Mouse (Mus musculus) limb, embryonic 15.5 days (tissue): ENCODE measurements around the gene Rapsn. TPM values are rescaled to one million over a fixed set of nuclear protein-coding genes. Genes with fewer than 3 reads are reported as not detected.
A peak's percentile ranks its signal among the peaks of the same experiment; 100 is the strongest.
"Not testable (repeated sequence)": the region's sequence is repeated elsewhere in the genome, so short reads cannot be mapped to it uniquely, and the experiment has no call there.

Source experiments
- ATAC-seq: fragments of 200-750 bp; cut with Nextera tagmentation; 2 replicates; pipeline ENCODE4 v1.8.0; 2017; ENCODE audit warnings: low read depth, moderate TSS enrichment; ENCODE audit not compliant: insufficient number of reproducible peaks, low FRiP score, low TSS enrichment
- H3K27ac ChIP-seq: fragments of 300-500 bp; sonication (generic); 2 replicates; pipeline ENCODE4 v1.5.1; 2015; ENCODE audit warnings: moderate library complexity, mild to moderate bottlenecking, inconsistent platforms
- H3K27me3 ChIP-seq: fragments of 300-500 bp; sonication (generic); 2 replicates; pipeline ENCODE4 v1.6.1; 2015; ENCODE audit warnings: inconsistent platforms
- H3K36me3 ChIP-seq: fragments of 300-500 bp; sonication (generic); 2 replicates; pipeline ENCODE4 v1.6.1; 2015; ENCODE audit warnings: inconsistent platforms
- H3K4me1 ChIP-seq: fragments of 300-500 bp; sonication (generic); 2 replicates; pipeline ENCODE4 v1.6.1; 2015; ENCODE audit warnings: inconsistent platforms
- H3K4me2 ChIP-seq: fragments of 300-500 bp; sonication (generic); 2 replicates; pipeline ENCODE4 v1.6.1; 2015; ENCODE audit warnings: mild to moderate bottlenecking, inconsistent platforms
- H3K4me3 ChIP-seq: fragments of 300-500 bp; sonication (generic); 2 replicates; pipeline ENCODE4 v1.5.1; 2015; ENCODE audit warnings: mild to moderate bottlenecking, inconsistent platforms
- H3K9ac ChIP-seq: fragments of 300-500 bp; sonication (generic); 2 replicates; pipeline ENCODE4 v1.6.1; 2015; ENCODE audit warnings: inconsistent platforms
- H3K9me3 ChIP-seq: fragments of 300-500 bp; sonication (generic); 2 replicates; pipeline ENCODE4 v1.6.1; 2016; ENCODE audit warnings: inconsistent platforms
- WGBS: fragments of 180-500 bp; shearing (Covaris S2); methylation state at CpG from one replicate; pipeline ENCODE4 v1.1.7; 2015; 5-methylcytosine and 5-hydroxymethylcytosine counted together
- polyA plus RNA-seq: library from polyadenylated mRNA; unstranded; fragments of >200 nt; fragmentation: Nextera tagmentation; extraction: Ambion mirVana; gene quantifications from 2 replicates; pipeline ENCODE4 v1.2.1, GENCODE M21; 2015

Gene Rapsn
- polyA plus RNA-seq, 1 experiment from 2014 or later, result 16.2 TPM

DNA sequence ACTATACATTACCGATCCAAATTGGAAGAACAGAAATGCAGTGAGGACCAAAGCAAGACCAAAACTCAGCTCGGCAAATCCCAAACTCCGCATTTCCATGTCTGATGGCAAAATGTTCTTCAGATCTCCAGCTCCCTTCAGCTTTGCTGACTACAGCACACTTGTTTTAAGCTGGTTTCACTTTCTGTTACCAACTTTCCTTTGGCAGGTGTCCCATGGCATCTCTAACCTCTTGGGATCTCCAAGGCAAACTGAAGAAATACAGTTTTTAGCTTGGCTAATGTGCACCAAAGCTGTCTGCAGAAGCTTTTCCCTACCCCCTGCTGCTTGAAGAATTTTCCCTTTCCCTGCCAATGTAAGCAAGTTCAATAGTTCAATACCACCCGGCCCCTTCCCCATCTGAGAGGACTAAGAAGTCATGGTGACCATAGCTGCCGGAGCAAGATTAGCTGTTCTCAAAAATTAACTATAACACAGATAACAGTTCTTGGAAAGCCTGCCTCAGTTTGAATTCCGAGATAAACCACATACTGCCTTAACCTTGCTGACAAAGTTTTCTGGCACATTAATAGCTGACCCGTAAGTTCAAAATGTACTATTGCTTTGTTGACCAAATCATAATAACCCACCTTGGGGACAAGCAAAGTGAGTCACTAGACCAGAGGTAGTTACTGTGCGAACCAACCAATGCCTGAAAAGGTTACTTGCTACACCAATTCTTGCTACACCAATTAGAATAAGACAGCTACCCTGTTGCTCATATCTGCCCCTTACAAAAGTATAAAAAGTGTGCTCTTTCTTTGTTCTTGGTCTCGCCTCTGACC, 7.8 kb upstream of the Rapsn start:
- no peaks in the 10 kb centered on the region for H3K27me3 ChIP-seq
- ATAC-seq, result no peak
- H3K9me3 ChIP-seq, result no peaks in the 10 kb centered on the region
- WGBS, result 83% methylated on average over 9 of the region's 9 CpGs
- H3K4me1 ChIP-seq, result 0 out of 2 replicates have a peak, but pooled peaks cover 3% of the 10 kb centered on the region
- H3K4me3 ChIP-seq, result no peak overlapping the region
- no peaks in the 10 kb centered on the region for H3K36me3 ChIP-seq
- no peak overlapping the region for H3K27ac ChIP-seq
- no peak overlapping the region for H3K9ac ChIP-seq
- no peak overlapping the region for H3K4me2 ChIP-seq

DNA sequence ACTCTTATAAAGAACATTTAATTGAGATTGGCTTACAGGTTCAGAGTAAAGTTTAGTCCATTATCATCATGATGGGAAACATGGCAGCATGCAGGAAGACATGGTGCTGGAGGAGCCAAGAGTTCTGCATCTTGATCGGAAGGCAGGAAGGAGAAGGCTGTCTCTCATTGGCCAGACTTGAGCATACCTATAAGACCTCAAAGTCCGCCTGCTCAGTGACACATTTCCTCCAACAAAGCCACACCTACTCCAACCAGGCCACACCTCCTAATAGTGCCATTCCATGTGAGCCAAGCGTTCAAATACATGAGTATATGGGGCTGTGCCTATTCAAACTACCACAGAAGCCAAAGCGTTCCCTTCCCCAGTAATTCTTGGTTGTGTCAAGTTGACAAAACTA, 4.2 kb upstream of the Rapsn start:
- no peak overlapping the region for H3K9ac ChIP-seq
- H3K4me1 ChIP-seq, result 0 out of 2 replicates have a peak, but pooled peaks cover 3% of the 10 kb centered on the region
- H3K27ac ChIP-seq, result no peak overlapping the region
- no peaks in the 10 kb centered on the region for H3K9me3 ChIP-seq
- 86% methylated on average over 4 of the region's 4 CpGs for WGBS
- no peak for ATAC-seq
- no peaks in the 10 kb centered on the region for H3K36me3 ChIP-seq
- H3K4me3 ChIP-seq, result no peak overlapping the region
- H3K4me2 ChIP-seq, result no peak overlapping the region
- no peaks in the 10 kb centered on the region for H3K27me3 ChIP-seq

DNA sequence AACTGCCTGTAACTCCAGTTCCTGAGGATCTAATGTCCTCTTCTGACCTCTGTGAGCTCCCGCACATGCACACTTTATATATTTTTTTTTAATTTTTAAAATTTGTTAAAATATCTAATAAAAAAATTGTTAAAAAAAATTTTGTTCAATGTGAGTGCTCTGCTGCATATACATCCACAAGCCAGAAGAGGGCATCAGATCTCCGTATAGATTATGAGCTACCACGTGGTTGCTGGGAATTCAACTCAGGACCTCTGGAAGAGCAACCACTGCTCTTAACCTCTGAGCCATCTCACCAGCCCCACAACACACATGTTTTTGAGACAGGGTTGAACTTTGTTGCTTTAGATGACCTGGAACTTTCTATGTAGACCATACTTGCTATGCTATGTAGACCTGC, 2.4 kb upstream of the Rapsn start:
- Histone ChIP-seq H3K27ac (no peak overlapping the region), H3K27me3 (no peaks in the 10 kb centered on the region), H3K36me3 (no peaks in the 10 kb centered on the region), H3K4me3 (no peak overlapping the region), H3K4me2 (no peak overlapping the region), H3K9me3 (no peaks in the 10 kb centered on the region), H3K4me1 (no peaks in the 10 kb centered on the region), H3K9ac (no peak overlapping the region)
- WGBS, result 24% methylated on average over 3 of the region's 3 CpGs
- no peak for ATAC-seq

DNA sequence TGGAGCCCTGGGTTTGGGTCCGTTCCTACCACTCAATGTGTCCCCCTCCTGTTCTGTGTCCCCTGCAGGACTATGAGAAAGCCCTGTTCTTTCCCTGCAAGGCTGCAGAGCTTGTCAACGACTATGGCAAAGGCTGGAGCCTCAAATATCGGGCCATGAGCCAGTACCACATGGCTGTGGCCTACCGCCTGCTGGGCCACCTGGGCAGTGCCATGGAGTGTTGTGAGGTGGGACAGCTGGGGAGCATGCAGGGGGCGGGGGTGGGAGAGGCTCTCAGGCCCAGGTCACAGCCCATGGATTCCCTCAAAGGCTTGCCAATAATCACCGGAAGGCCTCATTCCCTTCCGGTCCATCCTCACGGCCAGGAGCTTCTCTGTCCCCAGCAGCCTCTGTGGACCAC, 6.4 kb downstream of the Rapsn start:
- H3K27ac ChIP-seq, result no peak overlapping the region
- WGBS, result 68% methylated on average over 8 of the region's 8 CpGs

DNA sequence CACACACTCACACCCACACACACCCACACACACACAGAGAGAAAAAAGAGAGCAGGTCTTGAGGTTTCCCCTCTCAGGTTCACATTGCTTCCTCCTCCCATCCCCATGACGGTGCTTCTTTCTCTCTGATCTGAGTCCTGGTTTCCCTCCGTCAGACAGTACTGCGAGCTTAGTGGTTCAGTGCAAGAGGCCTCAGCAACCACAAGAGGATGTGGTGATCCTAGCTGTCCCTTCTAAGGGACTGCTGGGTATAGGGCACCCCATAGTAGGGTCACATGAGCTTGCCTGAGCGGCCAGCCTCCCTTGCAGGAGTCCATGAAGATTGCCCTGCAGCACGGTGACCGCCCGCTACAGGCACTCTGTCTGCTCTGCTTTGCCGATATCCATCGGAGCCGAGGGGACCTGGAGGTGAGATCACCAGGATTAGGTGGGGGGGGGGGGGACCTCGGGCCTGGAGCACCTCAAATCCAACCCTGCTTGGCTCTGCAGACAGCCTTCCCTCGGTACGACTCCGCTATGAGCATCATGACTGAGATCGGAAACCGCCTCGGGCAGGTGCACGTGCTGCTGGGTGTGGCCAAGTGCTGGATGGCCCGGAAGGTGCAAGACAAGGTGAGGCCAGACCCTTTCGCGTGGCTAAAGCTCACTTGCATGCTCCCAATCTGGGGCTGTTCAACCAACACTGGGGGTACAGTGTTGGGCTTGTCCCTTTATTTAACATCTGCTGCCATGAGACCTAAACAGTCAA, 7.4 kb downstream of the Rapsn start:
- WGBS, result 70% methylated on average over 21 of the region's 21 CpGs
- Histone ChIP-seq H3K36me3 (no peaks in the 10 kb centered on the region), H3K9ac (no peak overlapping the region), H3K4me2 (no peak overlapping the region), H3K27me3 (no peaks in the 10 kb centered on the region), H3K4me1 (no peaks in the 10 kb centered on the region), H3K9me3 (no peaks in the 10 kb centered on the region), H3K4me3 (no peak overlapping the region), H3K27ac (no peak overlapping the region)
- no peak for ATAC-seq

More for the DNA sequence above, 6.4 kb downstream of the Rapsn start:
- H3K4me1 ChIP-seq, result no peaks in the 10 kb centered on the region
- no peaks in the 10 kb centered on the region for H3K27me3 ChIP-seq
- ATAC-seq, result no peak
- H3K4me3 ChIP-seq, result no peak overlapping the region
- no peak overlapping the region for H3K4me2 ChIP-seq
- no peaks in the 10 kb centered on the region for H3K36me3 ChIP-seq
- H3K9me3 ChIP-seq, result no peaks in the 10 kb centered on the region
- no peak overlapping the region for H3K9ac ChIP-seq

DNA sequence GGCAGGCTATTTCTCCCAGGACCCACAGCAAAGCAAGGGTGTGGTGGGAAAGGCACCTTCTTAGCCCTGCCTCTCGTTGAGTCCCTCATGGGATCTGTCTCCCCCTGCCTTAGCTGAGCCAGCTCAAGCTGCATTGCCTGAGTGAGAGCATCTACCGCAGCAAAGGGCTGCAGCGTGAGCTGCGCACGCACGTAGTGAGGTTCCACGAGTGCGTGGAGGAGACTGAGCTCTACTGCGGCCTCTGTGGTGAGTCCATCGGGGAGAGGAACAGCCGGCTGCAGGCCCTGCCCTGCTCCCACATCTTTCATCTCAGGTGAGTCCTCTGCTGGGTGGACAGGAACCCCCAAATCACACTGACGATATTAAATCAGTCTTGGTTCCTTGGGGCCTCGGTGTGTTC, 9.3 kb downstream of the Rapsn start:
- Histone ChIP-seq H3K27ac (no peak overlapping the region), H3K27me3 (no peaks in the 10 kb centered on the region), H3K4me1 (no peaks in the 10 kb centered on the region), H3K4me2 (no peak overlapping the region), H3K36me3 (no peaks in the 10 kb centered on the region), H3K9ac (no peak overlapping the region), H3K9me3 (no peaks in the 10 kb centered on the region), H3K4me3 (no peak overlapping the region)
- no peak for ATAC-seq
- WGBS, result 79% methylated on average over 13 of the region's 13 CpGs

DNA sequence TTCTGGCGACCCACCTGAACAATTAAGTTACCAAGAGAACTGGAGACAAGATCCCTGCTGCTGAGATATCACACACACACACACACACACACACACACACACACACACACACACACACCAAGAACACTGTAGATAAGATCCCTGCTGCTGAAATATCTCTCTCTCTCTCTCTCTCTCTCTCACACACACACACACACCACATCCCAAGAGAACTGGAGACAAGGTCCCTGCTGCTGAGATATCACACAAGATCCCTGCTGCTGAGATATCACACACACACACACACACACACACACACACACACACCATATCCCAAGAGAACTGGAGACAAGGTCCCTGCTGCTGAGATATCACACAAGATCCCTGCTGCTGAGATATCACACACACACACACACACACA, 10.4 kb downstream of the Rapsn start:
- H3K4me1 ChIP-seq, H3K4me2 ChIP-seq, H3K27ac ChIP-seq, H3K36me3 ChIP-seq, H3K4me3 ChIP-seq, H3K9ac ChIP-seq, ATAC-seq, H3K27me3 ChIP-seq, H3K9me3 ChIP-seq: not testable (repeated sequence)
- WGBS, result 82% methylated on average over 1 of the region's 1 CpGs

- WGBS, result 41% methylated on average over 9 of the region's 9 CpGs
- no peak for ATAC-seq
- peaks cover 5% of the 10 kb centered on the region; the same call in 1 of the 2 replicates for H3K36me3 ChIP-seq
- H3K27me3 ChIP-seq, result no peaks in the 10 kb centered on the region
- no peak overlapping the region for H3K9ac ChIP-seq
- H3K4me3 ChIP-seq, result no peak overlapping the region
- H3K4me1 ChIP-seq, result no peaks in the 10 kb centered on the region
- no peak overlapping the region for H3K27ac ChIP-seq
- H3K9me3 ChIP-seq, result no peaks in the 10 kb centered on the region
- H3K4me2 ChIP-seq, result no peak overlapping the region
These were observed 11.9 kb downstream of the Rapsn start for GRCm38 (mm10) chr2:91047359-91047758.

DNA sequence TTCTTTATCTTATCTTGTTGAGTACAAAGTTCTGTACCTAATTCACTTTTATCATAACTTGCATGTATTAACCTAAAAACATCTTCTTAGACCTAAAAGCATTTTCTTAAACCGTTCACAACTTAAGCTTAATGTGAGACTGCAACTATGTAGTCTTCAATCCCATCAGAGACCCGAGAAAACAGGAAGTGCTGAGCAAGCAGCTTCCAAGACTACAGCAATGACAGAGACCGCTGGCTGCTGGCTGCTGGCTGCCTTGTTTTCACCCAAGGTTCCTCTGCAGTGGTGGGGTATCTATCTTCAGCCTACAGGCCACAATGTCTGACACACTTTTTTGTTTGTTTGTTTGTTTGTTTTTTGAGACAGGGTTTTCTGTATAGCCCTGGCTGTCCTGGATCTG, 16.5 kb downstream of the Rapsn start:
- WGBS, result 73% methylated on average over 3 of the region's 3 CpGs
- H3K4me2 ChIP-seq, result no peak overlapping the region
- ATAC-seq, result no peak
- H3K27ac ChIP-seq, result no peak overlapping the region
- no peak overlapping the region for H3K4me3 ChIP-seq
- H3K27me3 ChIP-seq, result no peaks in the 10 kb centered on the region
- peaks cover 17% of the 10 kb centered on the region for H3K4me1 ChIP-seq
- H3K9ac ChIP-seq, result no peak overlapping the region
- peaks cover 22% of the 10 kb centered on the region for H3K36me3 ChIP-seq
- no peaks in the 10 kb centered on the region for H3K9me3 ChIP-seq

GRCm38 (mm10) chr2:91052752-91053151, 17.3 kb downstream of the Rapsn start:
- H3K9me3 ChIP-seq, result no peaks in the 10 kb centered on the region
- H3K4me2 ChIP-seq, result no peak overlapping the region
- ATAC-seq, result no peak
- H3K4me1 ChIP-seq, result peaks cover 17% of the 10 kb centered on the region
- peaks cover 31% of the 10 kb centered on the region for H3K36me3 ChIP-seq
- H3K27me3 ChIP-seq, result no peaks in the 10 kb centered on the region
- H3K4me3 ChIP-seq, result no peak overlapping the region
- no peak overlapping the region for H3K27ac ChIP-seq
- H3K9ac ChIP-seq, result no peak overlapping the region
- WGBS, result 48% methylated on average over 2 of the region's 2 CpGs

DNA sequence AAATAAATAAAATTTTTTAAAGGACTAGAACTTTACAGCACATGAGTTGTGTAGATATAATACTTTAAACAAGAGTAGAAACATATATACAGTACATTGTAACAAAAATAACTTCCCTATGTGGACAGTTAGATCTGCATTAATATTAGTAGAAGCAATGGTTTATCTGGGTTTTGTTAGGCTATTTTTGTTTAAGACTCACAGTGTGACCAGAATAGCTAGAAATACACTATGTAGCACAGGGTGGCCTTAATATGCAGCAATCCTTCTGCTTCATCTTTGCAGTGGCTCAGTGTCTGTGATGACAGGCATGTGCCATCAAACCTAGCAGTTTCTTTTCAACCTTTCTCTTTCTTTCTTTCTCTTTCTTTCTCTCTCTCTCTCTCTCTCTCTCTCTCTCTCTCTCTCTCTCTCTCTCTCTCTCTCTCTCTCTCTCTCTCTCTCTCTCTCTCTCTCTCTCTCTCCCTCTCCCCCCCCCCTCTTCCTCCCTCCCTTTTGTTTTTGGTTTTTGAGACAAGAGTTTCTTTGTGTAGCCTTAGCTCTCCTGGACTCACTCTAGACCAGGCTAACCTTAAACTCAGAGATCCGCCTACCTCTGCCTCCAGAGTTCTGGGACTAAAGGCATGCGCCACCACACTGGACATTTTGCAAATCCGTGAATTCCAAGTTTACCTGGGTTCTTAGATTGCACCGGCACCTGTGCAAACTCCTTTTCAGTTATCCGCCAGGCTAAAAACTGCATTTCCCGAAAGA, 17.9 kb downstream of the Rapsn start:
- WGBS, result 0% methylated on average over 6 of the region's 6 CpGs
- peaks cover 17% of the 10 kb centered on the region for H3K4me1 ChIP-seq
- H3K27ac ChIP-seq, result no peak overlapping the region
- ATAC-seq, result peak; percentile 35; the same call in 1 of the 2 replicates
- peak overlapping the region; percentile 42; the same call in 1 of the 2 replicates for H3K9ac ChIP-seq
- H3K27me3 ChIP-seq, result no peaks in the 10 kb centered on the region
- H3K4me3 ChIP-seq, result peak overlapping the region; percentile 91
- peak overlapping the region; percentile 82 for H3K4me2 ChIP-seq
- no peaks in the 10 kb centered on the region for H3K9me3 ChIP-seq
- peaks cover 37% of the 10 kb centered on the region for H3K36me3 ChIP-seq
